Mouse (Mus musculus) liver, embryonic 11.5 days (tissue): ENCODE results near the gene Ampd1. TPM values are rescaled to one million over a fixed set of nuclear protein-coding genes. Genes with fewer than 3 reads are reported as not detected.

ENCODE experiments used
- ATAC-seq: fragments of 200-750 bp; cut with Nextera tagmentation; replicated peaks from 2 replicates; pipeline ENCODE4 v1.8.0; 2017; ENCODE audit warnings: moderate number of reproducible peaks, mild to moderate bottlenecking, moderate TSS enrichment, moderate library complexity; ENCODE audit not compliant: low FRiP score
- DNase-seq: peaks from one replicate; pipeline ENCODE4 v3.0.0-alpha.2; 2017; ENCODE audit warnings: low spot score
- H3K27ac ChIP-seq: fragments of 300-500 bp; sonication (generic); 2 replicates; pipeline ENCODE4 v1.5.1; 2014; ENCODE audit warnings: mild to moderate bottlenecking, low read depth, low read length, control low read depth
- H3K27me3 ChIP-seq: fragments of 300-500 bp; sonication (generic); replicated peaks from 2 replicates; pipeline ENCODE4 v1.6.1; 2014; ENCODE audit warnings: low read length, mixed read lengths; ENCODE audit not compliant: control insufficient read depth, insufficient read depth
- H3K36me3 ChIP-seq: fragments of 300-500 bp; sonication (generic); 2 replicates; pipeline ENCODE4 v1.6.1; 2014; ENCODE audit warnings: mild to moderate bottlenecking, low read length, moderate library complexity, mixed read lengths; ENCODE audit not compliant: control insufficient read depth, insufficient read depth
- H3K4me1 ChIP-seq: fragments of 300-500 bp; sonication (generic); replicated peaks from 2 replicates; pipeline ENCODE4 v1.6.1; 2014; ENCODE audit warnings: low read length, mixed read lengths; ENCODE audit not compliant: control insufficient read depth, insufficient read depth
- H3K4me2 ChIP-seq: fragments of 300-500 bp; sonication (generic); 2 replicates; pipeline ENCODE4 v1.6.1; 2014; ENCODE audit warnings: mild to moderate bottlenecking, control low read depth, moderate library complexity
- H3K4me3 ChIP-seq: fragments of 300-500 bp; sonication (generic); 2 replicates; pipeline ENCODE4 v1.5.1; 2014; ENCODE audit warnings: low read depth, low read length, control low read depth
- H3K9ac ChIP-seq: fragments of 300-500 bp; sonication (generic); 2 replicates; pipeline ENCODE4 v1.6.1; 2014; ENCODE audit warnings: low read depth, low read length, control low read depth
- H3K9me3 ChIP-seq: fragments of 300-500 bp; sonication (generic); 2 replicates; pipeline ENCODE4 v1.6.1; 2016; ENCODE audit warnings: low read length, inconsistent platforms, mixed read lengths; ENCODE audit not compliant: control insufficient read depth
- WGBS: fragments of 180-500 bp; shearing (Covaris S2); extraction: QIAGEN DNeasy Blood & Tissue Kit; methylation state at CpG from one replicate; pipeline ENCODE4 v1.1.7; 2014; 5-methylcytosine and 5-hydroxymethylcytosine counted together
- polyA plus RNA-seq: library from polyadenylated mRNA; unstranded; fragments of >200 nt; fragmentation: Nextera tagmentation; extraction: Ambion mirVana; gene quantifications from 2 replicates; pipeline ENCODE4 v1.2.1, GENCODE M21; 2014

Gene Ampd1
- polyA plus RNA-seq, 1 experiment from 2014 or later = 0.53 TPM

GRCm38 (mm10) chr3:103068971-103069370 is 4.8 kb upstream of the Ampd1 start:
- H3K27me3 ChIP-seq = no peaks in the 10 kb centered on the region
- H3K4me3 ChIP-seq = no peak overlapping the region
- no peaks in the 10 kb centered on the region for H3K9me3 ChIP-seq
- DNase-seq (no peak), ATAC-seq (no peak)
- H3K4me1 ChIP-seq = no peaks in the 10 kb centered on the region
- no peak overlapping the region for H3K27ac ChIP-seq
- H3K9ac ChIP-seq = no peak overlapping the region
- 94% methylated on average over 6 of the region's 6 CpGs for WGBS
- peaks cover 28% of the 10 kb centered on the region for H3K36me3 ChIP-seq
- H3K4me2 ChIP-seq = no peak overlapping the region

DNA sequence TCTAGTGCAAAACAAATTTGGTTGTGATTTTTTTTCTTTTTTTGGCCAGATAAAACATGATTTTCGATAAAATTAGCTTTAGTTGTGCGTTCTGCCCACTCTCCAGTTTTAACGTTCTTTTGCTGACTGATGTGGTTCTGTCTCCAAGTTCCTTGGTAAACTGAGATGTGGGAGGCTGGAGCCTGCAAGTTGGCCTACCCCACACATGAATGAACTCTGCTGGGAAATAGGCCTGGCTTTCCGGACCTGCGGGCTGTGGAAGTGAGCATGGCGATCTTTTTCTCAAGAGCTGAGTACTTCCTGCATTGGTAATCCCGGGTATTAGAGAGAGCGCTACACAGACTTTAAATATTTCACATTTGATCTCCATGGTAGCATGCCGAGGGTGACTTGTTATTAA is 2.1 kb downstream of the Ampd1 start:
- DNase-seq = no peak
- 81% methylated on average over 9 of the region's 9 CpGs for WGBS

DNA sequence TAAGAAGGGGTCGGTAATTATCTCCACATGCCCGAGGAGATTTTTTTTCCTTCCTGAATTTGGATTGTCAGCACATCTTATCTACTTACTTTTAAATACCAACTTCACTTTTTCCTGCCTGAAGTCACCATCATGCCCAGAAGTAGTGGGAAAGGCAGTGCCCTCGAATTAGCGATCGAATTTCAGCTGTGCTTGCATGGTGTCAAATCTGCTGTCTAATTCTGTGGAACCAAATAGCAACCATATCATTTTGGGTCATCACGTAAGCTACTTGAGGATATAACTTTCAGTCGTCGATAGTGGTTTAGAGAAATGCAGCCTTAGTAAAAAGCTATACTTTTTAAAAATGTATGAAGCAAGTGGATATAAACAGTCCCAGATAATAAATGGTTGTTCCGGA is 2.7 kb downstream of the Ampd1 start:
- ATAC-seq = no peak
- Histone ChIP-seq H3K27me3 (no peaks in the 10 kb centered on the region), H3K4me3 (no peak overlapping the region), H3K27ac (no peak overlapping the region), H3K4me1 (no peaks in the 10 kb centered on the region), H3K4me2 (no peak overlapping the region), H3K9me3 (no peaks in the 10 kb centered on the region), H3K36me3 (no peaks in the 10 kb centered on the region), H3K9ac (no peak overlapping the region)
- 84% methylated on average over 9 of the region's 9 CpGs for WGBS
- DNase-seq = no peak

More for the DNA sequence above, 2.1 kb downstream of the Ampd1 start:
- H3K4me1 ChIP-seq = no peaks in the 10 kb centered on the region
- no peaks in the 10 kb centered on the region for H3K36me3 ChIP-seq
- ATAC-seq = no peak
- H3K9ac ChIP-seq = no peak overlapping the region
- no peak overlapping the region for H3K4me3 ChIP-seq
- H3K27me3 ChIP-seq = no peaks in the 10 kb centered on the region
- H3K4me2 ChIP-seq = no peak overlapping the region
- H3K9me3 ChIP-seq = no peaks in the 10 kb centered on the region
- H3K27ac ChIP-seq = no peak overlapping the region

GRCm38 (mm10) chr3:103079301-103079700 is 5.5 kb downstream of the Ampd1 start:
- DNase-seq = no peak
- H3K9ac ChIP-seq = no peak overlapping the region
- ATAC-seq = no peak

GRCm38 (mm10) chr3:103081051-103081450 is 7.2 kb downstream of the Ampd1 start:
- Histone ChIP-seq H3K27ac (no peak overlapping the region), H3K4me3 (no peak overlapping the region), H3K4me1 (no peaks in the 10 kb centered on the region), H3K36me3 (no peaks in the 10 kb centered on the region), H3K27me3 (no peaks in the 10 kb centered on the region), H3K9me3 (no peaks in the 10 kb centered on the region), H3K9ac (no peak overlapping the region), H3K4me2 (no peak overlapping the region)
- ATAC-seq (no peak), DNase-seq (no peak)
- WGBS = 64% methylated on average over 11 of the region's 11 CpGs

More at GRCm38 (mm10) chr3:103079301-103079700, 5.5 kb downstream of the Ampd1 start:
- Histone ChIP-seq H3K4me1 (no peaks in the 10 kb centered on the region), H3K9me3 (no peaks in the 10 kb centered on the region), H3K27ac (no peak overlapping the region), H3K4me2 (no peak overlapping the region), H3K27me3 (no peaks in the 10 kb centered on the region), H3K36me3 (no peaks in the 10 kb centered on the region), H3K4me3 (no peak overlapping the region)
- WGBS = 87% methylated on average over 9 of the region's 9 CpGs

DNA sequence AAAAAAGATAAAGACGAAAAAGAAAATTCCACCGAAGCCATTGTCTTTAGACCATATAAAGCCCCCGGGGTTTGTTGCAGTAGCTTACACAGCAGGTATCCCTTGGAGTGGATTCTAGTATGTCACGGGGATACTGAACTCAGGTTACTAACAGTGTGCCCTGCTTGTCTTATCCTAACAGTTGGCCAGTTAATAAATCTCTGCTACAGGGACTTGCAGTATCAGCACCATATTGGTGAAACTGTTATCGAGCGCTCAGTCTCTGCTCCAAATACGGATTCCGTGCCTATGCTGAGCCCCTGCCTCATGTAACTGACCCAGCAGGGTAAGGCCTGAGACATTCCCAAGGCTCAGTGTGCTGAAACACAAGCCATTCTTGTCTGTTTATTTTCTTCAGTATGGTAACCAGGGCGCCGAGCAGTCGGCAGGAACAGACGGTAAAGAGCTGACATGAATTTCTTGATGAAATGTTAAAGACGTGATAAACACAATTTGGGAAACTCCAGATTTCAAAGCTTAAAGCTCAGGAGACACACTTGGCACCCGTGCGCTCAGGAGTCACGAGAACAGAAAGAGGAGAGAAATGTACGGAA is 8.1 kb downstream of the Ampd1 start:
- ATAC-seq = no peak
- DNase-seq = no peak
- Histone ChIP-seq H3K27me3 (no peaks in the 10 kb centered on the region), H3K36me3 (no peaks in the 10 kb centered on the region), H3K4me1 (no peaks in the 10 kb centered on the region), H3K9ac (no peak overlapping the region), H3K9me3 (no peaks in the 10 kb centered on the region), H3K4me3 (no peak overlapping the region), H3K27ac (no peak overlapping the region), H3K4me2 (no peak overlapping the region)
- 86% methylated on average over 17 of the region's 17 CpGs for WGBS

DNA sequence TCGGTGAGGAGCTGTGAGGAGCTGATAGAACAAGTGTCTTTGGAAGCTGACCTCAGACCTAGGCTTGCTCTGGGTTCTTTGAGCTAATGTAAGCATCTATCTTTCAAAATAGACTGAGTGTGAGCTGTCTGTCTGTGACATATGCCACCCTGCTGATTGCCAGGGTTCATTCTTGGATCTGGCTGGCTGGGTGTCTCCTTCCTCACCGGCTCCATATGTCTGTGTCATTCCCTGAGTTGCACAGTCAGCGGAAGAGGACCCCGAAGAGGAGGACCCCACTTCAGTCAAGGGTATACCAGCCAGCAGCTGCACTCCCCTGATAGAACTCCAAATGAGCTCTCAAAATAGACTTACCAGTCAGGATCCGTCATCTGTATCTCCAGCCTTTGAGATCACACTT is 8.9 kb downstream of the Ampd1 start:
- H3K27ac ChIP-seq = no peak overlapping the region
- no peak overlapping the region for H3K9ac ChIP-seq

DNA sequence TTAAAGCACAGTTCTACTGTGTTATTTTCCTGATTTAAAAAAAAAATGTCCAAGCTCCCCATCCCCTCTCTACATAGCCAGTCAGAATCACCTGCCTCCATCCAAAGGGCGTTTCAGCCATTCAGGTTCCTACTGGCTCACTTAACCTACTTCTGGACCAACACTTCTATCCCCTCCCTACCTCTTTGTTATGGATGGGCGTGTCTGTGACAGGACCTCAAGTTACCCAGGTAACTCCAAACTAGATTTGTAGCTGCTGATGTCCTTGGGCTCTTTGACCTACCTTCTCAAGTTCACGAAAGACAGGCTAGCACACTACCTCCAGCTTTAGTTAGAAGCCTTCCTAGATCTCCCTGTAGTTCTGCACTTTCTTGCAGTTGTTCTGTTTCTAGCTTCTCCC is 12.2 kb downstream of the Ampd1 start:
- ATAC-seq (no peak), DNase-seq (no peak)

More for the DNA sequence above, 8.9 kb downstream of the Ampd1 start:
- no peak overlapping the region for H3K4me2 ChIP-seq
- DNase-seq = no peak
- no peaks in the 10 kb centered on the region for H3K27me3 ChIP-seq
- H3K36me3 ChIP-seq = no peaks in the 10 kb centered on the region
- no peaks in the 10 kb centered on the region for H3K9me3 ChIP-seq
- H3K4me3 ChIP-seq = no peak overlapping the region
- no peaks in the 10 kb centered on the region for H3K4me1 ChIP-seq
- ATAC-seq = peak; percentile 39; the same call in 1 of the 2 replicates
- 78% methylated on average over 5 of the region's 5 CpGs for WGBS

DNA sequence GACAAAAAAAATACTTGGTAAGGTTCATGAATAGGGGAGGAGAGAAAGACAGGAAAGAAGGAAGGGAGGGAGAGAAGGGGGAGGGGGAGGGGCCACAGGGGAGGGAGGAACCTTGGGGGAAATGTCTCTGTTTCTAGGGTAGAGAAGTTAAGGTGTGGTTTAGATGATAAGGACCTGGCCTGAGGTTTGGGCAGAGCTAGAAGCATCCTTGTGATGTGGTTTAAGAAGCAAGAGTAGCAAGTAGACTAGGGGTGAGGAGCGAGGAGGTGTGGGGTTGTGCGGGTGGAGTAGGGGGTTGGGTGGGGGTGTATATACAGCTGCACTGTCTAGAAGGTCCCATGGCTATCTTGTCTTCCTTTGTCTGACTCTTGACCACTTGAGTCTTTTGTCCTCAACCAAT is 17.9 kb downstream of the Ampd1 start:
- no peaks in the 10 kb centered on the region for H3K9me3 ChIP-seq
- DNase-seq = no peak
- no peak overlapping the region for H3K9ac ChIP-seq
- no peak overlapping the region for H3K4me2 ChIP-seq
- no peak overlapping the region for H3K27ac ChIP-seq
- 88% methylated on average over 2 of the region's 2 CpGs for WGBS
- H3K4me1 ChIP-seq = 0 out of 2 replicates have a peak, but pooled peaks cover 3% of the 10 kb centered on the region
- H3K4me3 ChIP-seq = no peak overlapping the region
- H3K27me3 ChIP-seq = 0 out of 2 replicates have a peak, but pooled peaks cover 2% of the 10 kb centered on the region
- ATAC-seq = no peak
- no peaks in the 10 kb centered on the region for H3K36me3 ChIP-seq

More for the DNA sequence above, 12.2 kb downstream of the Ampd1 start:
- no peaks in the 10 kb centered on the region for H3K36me3 ChIP-seq
- 76% methylated on average over 3 of the region's 3 CpGs for WGBS
- no peaks in the 10 kb centered on the region for H3K4me1 ChIP-seq
- no peaks in the 10 kb centered on the region for H3K9me3 ChIP-seq
- H3K9ac ChIP-seq = no peak overlapping the region
- no peak overlapping the region for H3K4me3 ChIP-seq
- 0 out of 2 replicates have a peak, but pooled peaks cover 2% of the 10 kb centered on the region for H3K27me3 ChIP-seq
- H3K4me2 ChIP-seq = no peak overlapping the region
- H3K27ac ChIP-seq = no peak overlapping the region
